Mouse (Mus musculus) hindbrain, embryonic 14.5 days (tissue): ENCODE measurements at regions not wholly inside any gene's neighbourhood (a gene's known extent, or its start where the extent isn't known, plus 50 kb on each side); places are given as distances from the start of the nearest gene placed in this dataset.
"Not testable (repeated sequence)": the region's sequence is repeated elsewhere in the genome, so short reads cannot be mapped to it uniquely, and the experiment has no call there.

Source experiments
- ATAC-seq: fragments of 200-750 bp; cut with Nextera tagmentation; 2 replicates; pipeline ENCODE4 v1.8.0; 2017; ENCODE audit warnings: moderate number of reproducible peaks, mild to moderate bottlenecking, moderate TSS enrichment, moderate library complexity; ENCODE audit not compliant: low FRiP score
- DNase-seq: peaks from one replicate; pipeline ENCODE4 v3.0.0-alpha.2; 2015; ENCODE audit warnings: low spot score
- H3K27ac ChIP-seq: fragments of 300-500 bp; sonication (generic); 2 replicates; pipeline ENCODE4 v1.5.1; 2014; ENCODE audit warnings: mild to moderate bottlenecking, moderate library complexity
- H3K27me3 ChIP-seq: fragments of 300-500 bp; sonication (generic); 2 replicates; pipeline ENCODE4 v1.6.1; 2014; ENCODE audit warnings: mild to moderate bottlenecking, low read length, mixed read lengths; ENCODE audit not compliant: control insufficient read depth, insufficient read depth
- H3K36me3 ChIP-seq: fragments of 300-500 bp; sonication (generic); replicated peaks from 2 replicates; pipeline ENCODE4 v1.6.1; 2014; ENCODE audit not compliant: control insufficient read depth, insufficient read depth
- H3K4me1 ChIP-seq: fragments of 300-500 bp; sonication (generic); replicated peaks from 2 replicates; pipeline ENCODE4 v1.6.1; 2014; ENCODE audit warnings: antibody characterized with exemption, low read length, mixed read lengths; ENCODE audit not compliant: control insufficient read depth, insufficient read depth
- H3K4me2 ChIP-seq: fragments of 300-500 bp; sonication (generic); replicated peaks from 2 replicates; pipeline ENCODE4 v1.6.1; 2014; ENCODE audit warnings: mild to moderate bottlenecking, moderate library complexity
- H3K4me3 ChIP-seq: fragments of 300-500 bp; sonication (generic); replicated peaks from 2 replicates; pipeline ENCODE4 v1.5.1; 2014; ENCODE audit warnings: mild to moderate bottlenecking, low read length
- H3K9ac ChIP-seq: fragments of 300-500 bp; sonication (generic); 2 replicates; pipeline ENCODE4 v1.6.1; 2014
- H3K9me3 ChIP-seq: fragments of 300-500 bp; sonication (generic); 2 replicates; pipeline ENCODE4 v1.6.1; 2016; ENCODE audit warnings: low read length; ENCODE audit not compliant: control insufficient read depth
- WGBS: fragments of 180-500 bp; shearing (Covaris S2); extraction: QIAGEN DNeasy Blood & Tissue Kit; methylation state at CpG from one replicate; pipeline ENCODE4 v1.1.7; 2014; 5-methylcytosine and 5-hydroxymethylcytosine counted together

GRCm38 (mm10) chr14:9400861-9401260, 734.8 kb upstream of the 4930452B06Rik start:
- Histone ChIP-seq H3K27ac (no peak overlapping the region), H3K4me3 (no peak overlapping the region), H3K9ac (no peak overlapping the region), H3K36me3 (no peaks in the 10 kb centered on the region), H3K9me3 (0 out of 2 replicates have a peak, but pooled peaks cover 5% of the 10 kb centered on the region), H3K4me2 (no peak overlapping the region), H3K4me1 (no peaks in the 10 kb centered on the region), H3K27me3 (no peaks in the 10 kb centered on the region)
- DNase-seq (no peak), ATAC-seq (no peak)
- 88% methylated on average over 1 of the region's 1 CpGs for WGBS

GRCm38 (mm10) chr14:9393271-9393771, 727.3 kb upstream of the 4930452B06Rik start:
- H3K36me3 ChIP-seq = no peaks in the 10 kb centered on the region
- H3K9me3 ChIP-seq = no peaks in the 10 kb centered on the region
- no peak overlapping the region for H3K9ac ChIP-seq
- H3K27ac ChIP-seq = no peak overlapping the region
- peak; percentile 88 for DNase-seq
- H3K4me2 ChIP-seq = no peak overlapping the region
- H3K27me3 ChIP-seq = no peaks in the 10 kb centered on the region
- peak; percentile 46; the same call in 1 of the 2 replicates for ATAC-seq
- 19% methylated on average over 4 of the region's 4 CpGs for WGBS
- no peak overlapping the region for H3K4me3 ChIP-seq
- H3K4me1 ChIP-seq = no peaks in the 10 kb centered on the region

GRCm38 (mm10) chr14:9389878-9390536, 724.0 kb upstream of the 4930452B06Rik start:
- not testable (repeated sequence) for H3K27ac ChIP-seq, H3K36me3 ChIP-seq, H3K4me2 ChIP-seq, H3K27me3 ChIP-seq, H3K9ac ChIP-seq, H3K4me3 ChIP-seq, DNase-seq, H3K4me1 ChIP-seq, H3K9me3 ChIP-seq, ATAC-seq
- WGBS = 95% methylated on average over 5 of the region's 5 CpGs

- no peak overlapping the region for H3K4me2 ChIP-seq
- no peak overlapping the region for H3K9ac ChIP-seq
- H3K36me3 ChIP-seq = no peaks in the 10 kb centered on the region
- no peak overlapping the region for H3K4me3 ChIP-seq
- no peaks in the 10 kb centered on the region for H3K27me3 ChIP-seq
- DNase-seq (no peak), ATAC-seq (no peak)
- H3K4me1 ChIP-seq = no peaks in the 10 kb centered on the region
- no peaks in the 10 kb centered on the region for H3K9me3 ChIP-seq
- 69% methylated on average over 7 of the region's 7 CpGs for WGBS
- H3K27ac ChIP-seq = no peak overlapping the region
Measured at GRCm38 (mm10) chr14:9389180-9389579, 723.1 kb upstream of the 4930452B06Rik start.
